Mouse (Mus musculus) midbrain, embryonic 14.5 days (tissue): ENCODE results near the gene Arl9. TPM values are rescaled to one million over a fixed set of nuclear protein-coding genes. Genes with fewer than 3 reads are reported as not detected.

Experiments used
- ATAC-seq: fragments of 200-750 bp; cut with Nextera tagmentation; 2 replicates; pipeline ENCODE4 v1.8.0; 2017; ENCODE audit warnings: moderate number of reproducible peaks, moderate library complexity; ENCODE audit not compliant: low FRiP score, low TSS enrichment
- DNase-seq: peaks from one replicate; pipeline ENCODE4 v3.0.0-alpha.2; 2015
- H3K27ac ChIP-seq: fragments of 300-500 bp; sonication (generic); replicated peaks from 2 replicates; pipeline ENCODE4 v1.5.1; 2014; ENCODE audit warnings: mild to moderate bottlenecking, low read depth, low read length, moderate library complexity
- H3K27me3 ChIP-seq: fragments of 300-500 bp; sonication (generic); 2 replicates; pipeline ENCODE4 v1.6.1; 2014; ENCODE audit warnings: low read length, control low read depth, mixed read lengths; ENCODE audit not compliant: control insufficient read depth, insufficient read depth
- H3K36me3 ChIP-seq: fragments of 300-500 bp; sonication (generic); 2 replicates; pipeline ENCODE4 v1.6.1; 2014; ENCODE audit warnings: low read length, control low read depth; ENCODE audit not compliant: control insufficient read depth, insufficient read depth
- H3K4me1 ChIP-seq: fragments of 300-500 bp; sonication (generic); 2 replicates; pipeline ENCODE4 v1.6.1; 2014; ENCODE audit warnings: mild to moderate bottlenecking, antibody characterized with exemption, low read length, control low read depth; ENCODE audit not compliant: control insufficient read depth, insufficient read depth
- H3K4me2 ChIP-seq: fragments of 300-500 bp; sonication (generic); 2 replicates; pipeline ENCODE4 v1.6.1; 2014; ENCODE audit warnings: mild to moderate bottlenecking, low read length, moderate library complexity
- H3K4me3 ChIP-seq: fragments of 300-500 bp; sonication (generic); replicated peaks from 2 replicates; pipeline ENCODE4 v1.5.1; 2014; ENCODE audit warnings: low read depth, low read length
- H3K9ac ChIP-seq: fragments of 300-500 bp; sonication (generic); replicated peaks from 2 replicates; pipeline ENCODE4 v1.6.1; 2014; ENCODE audit warnings: mild to moderate bottlenecking, low read length, moderate library complexity
- H3K9me3 ChIP-seq: fragments of 300-500 bp; sonication (generic); 2 replicates; pipeline ENCODE4 v1.6.1; 2016; ENCODE audit warnings: low read length, control low read depth, mixed read lengths; ENCODE audit not compliant: control insufficient read depth
- WGBS: fragments of 180-500 bp; shearing (Covaris S2); extraction: QIAGEN DNeasy Blood & Tissue Kit; methylation state at CpG from one replicate; pipeline ENCODE4 v1.1.7; 2014; 5-methylcytosine and 5-hydroxymethylcytosine counted together
- polyA plus RNA-seq: library from polyadenylated mRNA; unstranded; fragments of >200 nt; fragmentation: Nextera tagmentation; extraction: Ambion mirVana; gene quantifications from 2 replicates; pipeline ENCODE4 v1.2.1, GENCODE M21; 2014

Gene Arl9
- polyA plus RNA-seq, 1 experiment from 2014 or later: not detected

GRCm38 (mm10) chr5:77044362-77044761 lies 40.5 kb downstream of the Arl9 start:
- H3K9me3 ChIP-seq: no peaks in the 10 kb centered on the region
- no peaks in the 10 kb centered on the region for H3K27me3 ChIP-seq
- H3K4me3 ChIP-seq: no peak overlapping the region
- ATAC-seq (no peak), DNase-seq (no peak)
- H3K36me3 ChIP-seq: no peaks in the 10 kb centered on the region
- no peak overlapping the region for H3K4me2 ChIP-seq
- no peaks in the 10 kb centered on the region for H3K4me1 ChIP-seq
- H3K27ac ChIP-seq: no peak overlapping the region
- no peak overlapping the region for H3K9ac ChIP-seq
- WGBS: 80% methylated on average over 5 of the region's 5 CpGs

- Histone ChIP-seq H3K27ac (no peak overlapping the region), H3K4me1 (no peaks in the 10 kb centered on the region), H3K9me3 (no peaks in the 10 kb centered on the region), H3K4me3 (no peak overlapping the region), H3K4me2 (no peak overlapping the region), H3K36me3 (no peaks in the 10 kb centered on the region), H3K27me3 (no peaks in the 10 kb centered on the region), H3K9ac (no peak overlapping the region)
- DNase-seq: no peak
- no peak for ATAC-seq
- 83% methylated on average over 5 of the region's 5 CpGs for WGBS
Observed at GRCm38 (mm10) chr5:77052616-77053015, 48.8 kb downstream of the Arl9 start.

GRCm38 (mm10) chr5:77056881-77057440 lies 53.1 kb downstream of the Arl9 start:
- H3K36me3 ChIP-seq: no peaks in the 10 kb centered on the region
- no peaks in the 10 kb centered on the region for H3K9me3 ChIP-seq
- H3K4me2 ChIP-seq: no peak overlapping the region
- no peak overlapping the region for H3K4me3 ChIP-seq
- H3K27me3 ChIP-seq: no peaks in the 10 kb centered on the region
- H3K4me1 ChIP-seq: no peaks in the 10 kb centered on the region
- no peak for ATAC-seq
- no peak overlapping the region for H3K9ac ChIP-seq
- DNase-seq: no peak
- WGBS: 53% methylated on average over 12 of the region's 12 CpGs
- no peak overlapping the region for H3K27ac ChIP-seq

Other genes with a start within 250 kb of the Arl9 start
- gene Aasdh, start 98.5 kb upstream of the Arl9 start, polyA plus RNA-seq: 16.2 and 19.5 TPM in 2 replicates
- 149 and 181 TPM in 2 replicates for gene Paics, start 52.7 kb upstream of the Arl9 start, polyA plus RNA-seq
- gene Ppat, start 52.5 kb upstream of the Arl9 start, polyA plus RNA-seq: 9.2 and 13.1 TPM in 2 replicates
- 77.3 and 99.6 TPM in 2 replicates for gene Srp72, start 29.4 kb upstream of the Arl9 start, polyA plus RNA-seq
- gene Thegl, start 12.0 kb downstream of the Arl9 start, polyA plus RNA-seq: 0.41 and 0.80 TPM in 2 replicates
- 0.82 and 0.93 TPM in 2 replicates for gene Hopx, start 111.1 kb downstream of the Arl9 start, polyA plus RNA-seq
- 0.38 TPM in 1 of 2 replicates, not detected in the other for gene Spink2, start 207.4 kb downstream of the Arl9 start, polyA plus RNA-seq